Mouse (Mus musculus): ENCODE measurements at regions not wholly inside any gene's neighbourhood (a gene's known extent, or its start where the extent isn't known, plus 50 kb on each side); places are given as distances from the start of the nearest gene placed in this dataset.
A peak's percentile ranks its signal among the peaks of the same experiment; 100 is the strongest.

- H3K4me1 ChIP-seq (ENCODE audit: control insufficient read depth, insufficient read depth, low read length): peaks cover 24% of the 10 kb centered on the region
- 19% methylated on average over 9 of the region's 9 CpGs for WGBS
- no peak for DNase-seq
- peak; percentile 14; the same call in 1 of the 2 replicates for TF ChIP-seq POLR2A (IDR thresholded peaks at IDR 0.05; ENCODE audit: borderline replicate concordance, extremely low read depth, low read depth, low read length)
- TF ChIP-seq CTCF (IDR thresholded peaks at IDR 0.05; ENCODE audit: insufficient read depth, low read length): no peak
- peak overlapping the region; percentile 39 for H3K4me3 ChIP-seq (replicated peaks; ENCODE audit: extremely low read depth, low read depth, low read length)
Measured at GRCm38 (mm10) chr12:69447322-69447827, 75.1 kb upstream of the Gm9887 start.

DNA sequence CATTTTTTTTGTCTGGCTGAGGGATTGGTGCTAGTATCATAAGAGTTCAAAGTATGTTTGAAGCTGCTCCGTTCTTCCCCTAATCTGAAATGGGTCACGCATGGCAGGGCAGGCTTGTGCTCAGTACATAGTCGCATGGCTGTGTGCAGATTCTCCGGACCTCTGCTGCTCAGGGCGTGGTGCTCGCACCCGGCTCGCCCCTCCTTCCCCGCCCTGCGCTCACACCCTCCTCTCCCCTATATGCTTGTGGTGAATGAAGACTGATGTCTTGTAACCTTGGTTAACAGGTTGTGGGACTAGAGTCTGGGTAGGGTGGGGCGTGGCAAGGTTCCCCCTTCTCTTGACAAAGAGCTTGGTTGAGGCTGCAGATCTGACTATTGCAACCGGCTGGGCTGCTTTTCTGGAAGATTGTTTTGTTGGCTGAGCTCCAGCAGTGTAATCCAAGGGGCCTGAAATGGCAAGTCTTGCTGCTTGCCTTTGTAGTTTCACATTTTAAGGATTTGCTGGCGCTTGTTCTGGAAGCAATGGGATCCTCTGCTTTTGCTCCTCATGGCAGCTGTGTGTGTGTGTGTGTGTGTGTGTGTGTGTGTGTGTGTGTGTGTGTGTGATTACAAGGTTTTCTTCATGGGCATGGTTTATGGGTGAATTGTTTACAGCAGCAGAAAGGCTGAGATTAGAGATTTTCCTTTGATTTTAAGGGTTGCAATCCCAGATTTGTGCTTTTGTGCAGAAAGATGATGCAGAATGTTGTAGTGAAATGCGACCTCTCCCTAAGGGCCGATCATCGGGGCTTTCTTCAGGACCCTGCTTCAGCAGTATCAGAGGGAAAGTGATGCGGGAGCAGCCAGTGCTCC is 74.4 kb upstream of the Gm9887 start:
- Histone ChIP-seq H3K4me3 (replicated peaks; ENCODE audit: extremely low read depth, low read depth, low read length) (peak overlapping the region; percentile 39), H3K4me1 (ENCODE audit: control insufficient read depth, insufficient read depth, low read length) (peaks cover 22% of the 10 kb centered on the region)
- peak; percentile 69 for DNase-seq
- WGBS: 8% methylated on average over 17 of the region's 17 CpGs
- peak; percentile 61; the same call in 1 of the 2 replicates for TF ChIP-seq POLR2A (IDR thresholded peaks at IDR 0.05; ENCODE audit: borderline replicate concordance, extremely low read depth, low read depth, low read length)
- no peak for TF ChIP-seq CTCF (IDR thresholded peaks at IDR 0.05; ENCODE audit: insufficient read depth, low read length)

- DNase-seq: no peak
- 28% methylated on average over 10 of the region's 10 CpGs for WGBS
- Histone ChIP-seq H3K4me3 (replicated peaks; ENCODE audit: extremely low read depth, low read depth, low read length) (no peak overlapping the region), H3K4me1 (ENCODE audit: control insufficient read depth, insufficient read depth, low read length) (peaks cover 18% of the 10 kb centered on the region)
- TF ChIP-seq POLR2A (IDR thresholded peaks at IDR 0.05; ENCODE audit: borderline replicate concordance, extremely low read depth, low read depth, low read length): no peak
- no peak for TF ChIP-seq CTCF (IDR thresholded peaks at IDR 0.05; ENCODE audit: insufficient read depth, low read length)
Measured at GRCm38 (mm10) chr12:69446085-69446467, 73.8 kb upstream of the Gm9887 start.

- Histone ChIP-seq H3K4me3 (replicated peaks; ENCODE audit: extremely low read depth, low read depth, low read length) (no peak overlapping the region), H3K4me1 (ENCODE audit: control insufficient read depth, insufficient read depth, low read length) (peaks cover 7% of the 10 kb centered on the region; the same call in 1 of the 2 replicates)
- no peak for TF ChIP-seq POLR2A (IDR thresholded peaks at IDR 0.05; ENCODE audit: borderline replicate concordance, extremely low read depth, low read depth, low read length)
- DNase-seq: no peak
- 43% methylated on average over 6 of the region's 6 CpGs for WGBS
Measured at GRCm38 (mm10) chr12:69442321-69442720, 70.1 kb upstream of the Gm9887 start.

- 0 out of 2 replicates have a peak, but pooled peaks cover 2% of the 10 kb centered on the region for H3K4me1 ChIP-seq (ENCODE audit: control insufficient read depth, insufficient read depth, low read length)
- H3K4me3 ChIP-seq (replicated peaks; ENCODE audit: extremely low read depth, low read depth, low read length): no peak overlapping the region
- WGBS: 79% methylated on average over 4 of the region's 4 CpGs
- TF ChIP-seq CTCF (IDR thresholded peaks at IDR 0.05; ENCODE audit: insufficient read depth, low read length): no peak
- TF ChIP-seq POLR2A (IDR thresholded peaks at IDR 0.05; ENCODE audit: borderline replicate concordance, extremely low read depth, low read depth, low read length): no peak
- DNase-seq: no peak
Measured at GRCm38 (mm10) chr12:69441764-69442163, 69.5 kb upstream of the Gm9887 start.

GRCm38 (mm10) chr12:69438271-69438670 is 66.0 kb upstream of the Gm9887 start:
- 65% methylated on average over 5 of the region's 5 CpGs for WGBS
- no peak overlapping the region for H3K4me3 ChIP-seq (replicated peaks; ENCODE audit: extremely low read depth, low read depth, low read length)
- no peak for DNase-seq
- no peak for TF ChIP-seq CTCF (IDR thresholded peaks at IDR 0.05; ENCODE audit: insufficient read depth, low read length)
- no peak for TF ChIP-seq POLR2A (IDR thresholded peaks at IDR 0.05; ENCODE audit: borderline replicate concordance, extremely low read depth, low read depth, low read length)
- no peaks in the 10 kb centered on the region for H3K4me1 ChIP-seq (ENCODE audit: control insufficient read depth, insufficient read depth, low read length)

DNA sequence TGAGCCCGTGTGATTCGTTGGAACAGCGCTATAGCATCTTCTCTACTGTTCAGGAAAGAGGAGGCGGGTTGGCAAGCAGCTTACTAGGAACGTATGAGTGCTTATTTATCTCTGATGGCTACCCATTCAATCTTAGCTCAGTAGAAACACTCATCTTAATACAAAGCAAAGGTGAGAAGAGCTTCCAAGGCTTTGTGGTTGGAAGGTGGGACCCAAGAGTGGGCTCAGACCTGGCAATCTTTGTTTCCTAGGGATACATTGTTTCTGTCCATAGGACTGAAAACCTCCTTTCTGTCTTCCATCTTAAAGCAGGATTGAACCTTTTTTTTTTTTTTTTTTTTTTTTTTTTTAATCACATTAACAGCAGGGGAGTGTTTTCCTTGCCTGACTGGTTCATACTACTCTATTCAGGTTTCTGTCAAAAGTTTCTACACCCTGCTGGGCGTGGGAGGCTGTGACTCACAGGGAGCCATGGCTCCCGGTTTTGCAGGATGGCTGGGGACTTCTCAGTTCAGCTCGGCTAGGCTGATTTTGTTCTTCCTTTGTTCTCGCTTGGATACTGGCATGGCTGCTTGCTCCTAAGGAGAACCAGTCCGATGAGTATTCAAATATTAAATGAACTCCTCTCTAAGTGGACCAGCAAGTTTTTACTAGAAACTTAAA is 64.7 kb upstream of the Gm9887 start:
- Histone ChIP-seq H3K4me3 (replicated peaks; ENCODE audit: extremely low read depth, low read depth, low read length) (no peak overlapping the region), H3K4me1 (ENCODE audit: control insufficient read depth, insufficient read depth, low read length) (no peaks in the 10 kb centered on the region)
- no peak for DNase-seq
- 60% methylated on average over 10 of the region's 10 CpGs for WGBS
- TF ChIP-seq POLR2A (IDR thresholded peaks at IDR 0.05; ENCODE audit: borderline replicate concordance, extremely low read depth, low read depth, low read length) (no peak), CTCF (IDR thresholded peaks at IDR 0.05; ENCODE audit: insufficient read depth, low read length) (no peak)

- WGBS: 48% methylated on average over 4 of the region's 4 CpGs
- Histone ChIP-seq H3K4me3 (replicated peaks; ENCODE audit: extremely low read depth, low read depth, low read length) (no peak overlapping the region), H3K4me1 (ENCODE audit: control insufficient read depth, insufficient read depth, low read length) (no peaks in the 10 kb centered on the region)
- DNase-seq: no peak
- no peak for TF ChIP-seq CTCF (IDR thresholded peaks at IDR 0.05; ENCODE audit: insufficient read depth, low read length)
- no peak for TF ChIP-seq POLR2A (IDR thresholded peaks at IDR 0.05; ENCODE audit: borderline replicate concordance, extremely low read depth, low read depth, low read length)
Measured at GRCm38 (mm10) chr12:69434315-69434714, 62.1 kb upstream of the Gm9887 start.

GRCm38 (mm10) chr12:69432086-69432485 is 59.8 kb upstream of the Gm9887 start:
- H3K4me3 ChIP-seq (replicated peaks; ENCODE audit: extremely low read depth, low read depth, low read length): no peak overlapping the region
- no peak for TF ChIP-seq POLR2A (IDR thresholded peaks at IDR 0.05; ENCODE audit: borderline replicate concordance, extremely low read depth, low read depth, low read length)
- no peak for TF ChIP-seq CTCF (IDR thresholded peaks at IDR 0.05; ENCODE audit: insufficient read depth, low read length)
- H3K4me1 ChIP-seq (ENCODE audit: control insufficient read depth, insufficient read depth, low read length): no peaks in the 10 kb centered on the region
- WGBS: 51% methylated on average over 7 of the region's 7 CpGs
- DNase-seq: no peak
